Mouse (Mus musculus) midbrain, embryonic 15.5 days (tissue): ENCODE measurements around the gene Slc1a4. TPM values are rescaled to one million over a fixed set of nuclear protein-coding genes. Genes with fewer than 3 reads are reported as not detected.

Experiments
- ATAC-seq: fragments of 200-750 bp; cut with Nextera tagmentation; replicated peaks from 2 replicates; pipeline ENCODE4 v1.8.0; 2017; ENCODE audit warnings: moderate TSS enrichment
- H3K27ac ChIP-seq: fragments of 300-500 bp; sonication (generic); 2 replicates; pipeline ENCODE4 v1.5.1; 2015; ENCODE audit warnings: mild to moderate bottlenecking, inconsistent platforms
- H3K27me3 ChIP-seq: fragments of 300-500 bp; sonication (generic); replicated peaks from 2 replicates; pipeline ENCODE4 v1.6.1; 2015; ENCODE audit warnings: inconsistent platforms
- H3K36me3 ChIP-seq: fragments of 300-500 bp; sonication (generic); replicated peaks from 2 replicates; pipeline ENCODE4 v1.6.1; 2015; ENCODE audit warnings: inconsistent platforms
- H3K4me1 ChIP-seq: fragments of 300-500 bp; sonication (generic); 2 replicates; pipeline ENCODE4 v1.6.1; 2015; ENCODE audit warnings: inconsistent platforms
- H3K4me2 ChIP-seq: fragments of 300-500 bp; sonication (generic); 2 replicates; pipeline ENCODE4 v1.6.1; 2015; ENCODE audit warnings: inconsistent platforms, mild to moderate bottlenecking, moderate library complexity
- H3K4me3 ChIP-seq: fragments of 300-500 bp; sonication (generic); 2 replicates; pipeline ENCODE4 v1.5.1; 2015; ENCODE audit warnings: mild to moderate bottlenecking, inconsistent platforms
- H3K9ac ChIP-seq: fragments of 300-500 bp; sonication (generic); 2 replicates; pipeline ENCODE4 v1.6.1; 2015; ENCODE audit warnings: mild to moderate bottlenecking, inconsistent platforms
- H3K9me3 ChIP-seq: fragments of 300-500 bp; sonication (generic); 2 replicates; pipeline ENCODE4 v1.6.1; 2016; ENCODE audit warnings: inconsistent platforms
- WGBS: fragments of 180-500 bp; shearing (Covaris S2); methylation state at CpG from one replicate; pipeline ENCODE4 v1.1.7; 2015; ENCODE audit warnings: mixed read lengths; 5-methylcytosine and 5-hydroxymethylcytosine counted together
- polyA plus RNA-seq: library from polyadenylated mRNA; unstranded; fragments of >200 nt; fragmentation: Nextera tagmentation; extraction: Ambion mirVana; gene quantifications from 2 replicates; pipeline ENCODE4 v1.2.1, GENCODE M21; 2015

Gene Slc1a4
- polyA plus RNA-seq, 1 experiment from 2014 or later = 60.0 TPM

DNA sequence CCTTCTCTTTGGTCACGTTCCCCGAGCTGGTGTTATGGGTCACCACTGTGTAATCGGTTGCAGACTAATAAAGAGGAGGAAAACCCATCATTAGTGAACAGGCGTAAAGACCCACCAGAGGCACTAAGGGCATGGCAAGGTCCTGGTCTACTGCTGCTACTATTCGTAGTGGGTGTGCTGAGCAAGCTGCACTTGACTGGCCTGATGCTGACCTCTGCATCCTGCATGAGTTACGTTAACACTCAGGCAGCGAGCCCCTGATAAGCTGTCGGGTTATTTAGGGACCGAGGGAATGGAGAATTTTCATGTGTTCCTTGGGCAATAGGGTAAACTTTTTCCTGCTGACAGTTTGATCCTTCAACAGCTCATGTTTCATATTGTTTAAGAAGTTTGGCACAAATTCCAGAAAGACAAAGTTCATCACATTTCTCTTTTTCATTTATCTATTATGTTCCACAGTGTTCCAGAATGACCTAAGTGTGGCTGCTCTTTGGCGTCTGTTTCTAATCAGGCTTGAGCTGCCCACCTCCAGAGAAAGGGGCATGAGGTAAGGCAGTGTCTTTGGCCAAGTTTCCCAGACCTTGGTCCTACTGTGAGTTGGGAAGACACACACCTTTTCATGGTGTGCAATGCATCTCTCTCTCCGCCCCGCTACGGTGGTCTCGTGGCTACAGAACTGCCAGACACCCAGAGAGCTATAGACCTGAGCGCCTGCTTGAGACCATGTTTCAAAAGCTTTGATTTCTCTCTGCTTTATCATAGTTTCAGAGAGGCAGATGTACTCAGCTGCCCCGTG is 13.7 kb downstream of the Slc1a4 start:
- no peak overlapping the region for H3K4me3 ChIP-seq
- H3K9ac ChIP-seq = no peak overlapping the region
- no peaks in the 10 kb centered on the region for H3K9me3 ChIP-seq
- H3K36me3 ChIP-seq = no peaks in the 10 kb centered on the region; the same call in 1 of the 2 replicates
- H3K4me1 ChIP-seq = 0 out of 2 replicates have a peak, but pooled peaks cover 4% of the 10 kb centered on the region
- no peak for ATAC-seq
- 90% methylated on average over 16 of the region's 16 CpGs for WGBS
- H3K27ac ChIP-seq = no peak overlapping the region
- no peaks in the 10 kb centered on the region for H3K27me3 ChIP-seq
- H3K4me2 ChIP-seq = no peak overlapping the region

DNA sequence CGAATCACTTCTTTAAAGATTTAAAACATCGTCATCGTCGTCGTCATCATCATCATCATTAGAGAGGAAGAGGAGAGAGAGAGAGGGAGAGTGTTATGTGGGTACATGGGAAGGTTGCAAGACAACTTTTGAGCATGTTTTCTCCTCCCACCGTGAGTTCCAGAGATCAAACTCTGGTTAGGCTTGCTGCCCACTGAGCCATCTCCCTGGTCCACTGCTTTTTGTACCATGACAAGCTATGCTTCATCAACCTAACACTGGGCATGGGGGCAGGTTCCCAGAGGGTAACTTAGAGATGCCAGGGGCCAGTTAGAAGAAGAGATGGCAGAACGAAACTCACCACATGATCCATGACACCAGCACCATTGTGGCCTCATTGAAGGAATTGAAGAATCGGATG is 18.9 kb downstream of the Slc1a4 start:
- Histone ChIP-seq H3K9ac (no peak overlapping the region), H3K4me2 (no peak overlapping the region), H3K27me3 (no peaks in the 10 kb centered on the region), H3K36me3 (peaks cover 13% of the 10 kb centered on the region), H3K4me1 (no peaks in the 10 kb centered on the region), H3K27ac (no peak overlapping the region), H3K4me3 (no peak overlapping the region), H3K9me3 (no peaks in the 10 kb centered on the region)
- no peak for ATAC-seq
- 91% methylated on average over 8 of the region's 8 CpGs for WGBS

DNA sequence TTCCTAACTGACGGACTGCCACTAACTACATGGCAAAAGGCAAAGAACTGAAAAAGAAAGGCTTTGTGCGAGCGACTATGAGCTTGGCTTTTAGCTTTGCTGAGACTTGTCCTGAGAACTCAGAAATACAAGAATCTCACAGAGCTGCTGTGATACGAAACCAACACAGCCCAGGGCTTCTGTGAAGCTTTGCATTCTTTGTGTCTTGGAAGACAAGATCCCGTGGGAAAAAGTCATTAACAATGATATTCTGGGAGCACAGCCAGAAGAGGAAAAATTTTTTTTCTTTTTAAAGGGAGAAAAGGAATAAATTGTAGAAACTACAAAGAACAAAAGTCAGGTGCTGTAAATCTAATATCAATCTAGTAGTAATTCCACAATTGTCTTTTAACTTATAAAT is 23.5 kb downstream of the Slc1a4 start:
- H3K9me3 ChIP-seq = no peaks in the 10 kb centered on the region
- H3K9ac ChIP-seq = no peak overlapping the region
- H3K4me2 ChIP-seq = no peak overlapping the region
- H3K27me3 ChIP-seq = no peaks in the 10 kb centered on the region
- no peaks in the 10 kb centered on the region for H3K4me1 ChIP-seq
- H3K27ac ChIP-seq = no peak overlapping the region
- H3K4me3 ChIP-seq = no peak overlapping the region
- ATAC-seq = no peak
- peaks cover 27% of the 10 kb centered on the region for H3K36me3 ChIP-seq
- WGBS = 56% methylated on average over 5 of the region's 5 CpGs

DNA sequence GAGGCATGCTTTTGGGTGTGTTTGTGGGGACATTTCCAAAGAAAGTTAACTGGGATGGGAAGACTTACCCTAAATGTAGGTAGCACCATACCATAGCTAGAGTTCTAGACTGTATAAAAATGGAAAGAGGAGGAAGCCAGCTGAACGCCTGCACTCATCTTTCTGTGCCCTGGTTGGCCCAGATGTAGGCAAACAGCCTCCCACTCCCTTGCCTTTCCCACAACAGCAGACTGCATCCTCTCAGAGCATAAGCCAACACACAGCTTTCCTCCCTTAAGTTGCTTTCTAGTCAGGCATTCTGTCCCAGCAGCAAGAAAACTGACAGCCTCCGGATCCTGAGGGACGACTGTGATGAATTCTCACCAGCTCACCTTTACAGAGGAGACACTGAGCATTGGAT is 25.1 kb downstream of the Slc1a4 start:
- H3K4me3 ChIP-seq = no peak overlapping the region
- H3K4me1 ChIP-seq = no peaks in the 10 kb centered on the region
- ATAC-seq = no peak
- 92% methylated on average over 3 of the region's 3 CpGs for WGBS
- peaks cover 20% of the 10 kb centered on the region for H3K36me3 ChIP-seq
- no peak overlapping the region for H3K27ac ChIP-seq
- H3K27me3 ChIP-seq = no peaks in the 10 kb centered on the region
- H3K9ac ChIP-seq = no peak overlapping the region
- H3K4me2 ChIP-seq = no peak overlapping the region
- no peaks in the 10 kb centered on the region for H3K9me3 ChIP-seq

DNA sequence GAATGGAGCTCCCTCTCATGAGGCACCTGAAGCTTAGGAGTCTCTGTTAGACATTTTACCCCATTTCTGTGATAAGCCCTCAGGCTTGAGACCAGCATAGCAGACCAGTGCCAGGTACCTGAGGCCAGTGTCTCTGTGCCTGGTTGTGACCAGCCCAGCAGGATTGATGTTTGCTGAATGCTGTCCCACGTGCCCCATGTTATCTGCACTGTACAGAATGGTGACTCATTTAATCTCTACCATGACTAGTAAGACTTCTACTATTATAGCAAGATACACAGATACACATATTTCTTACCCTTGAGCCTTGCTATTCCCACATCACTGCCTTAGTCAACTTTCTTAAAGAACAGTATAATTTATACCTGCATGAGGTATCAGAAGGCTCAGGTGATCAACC is 26.9 kb downstream of the Slc1a4 start:
- H3K36me3 ChIP-seq = peaks cover 17% of the 10 kb centered on the region
- no peak overlapping the region for H3K4me2 ChIP-seq
- 74% methylated on average over 1 of the region's 1 CpGs for WGBS
- no peaks in the 10 kb centered on the region for H3K9me3 ChIP-seq
- H3K9ac ChIP-seq = no peak overlapping the region
- no peaks in the 10 kb centered on the region for H3K27me3 ChIP-seq
- H3K27ac ChIP-seq = no peak overlapping the region
- no peaks in the 10 kb centered on the region for H3K4me1 ChIP-seq
- no peak overlapping the region for H3K4me3 ChIP-seq
- ATAC-seq = no peak

DNA sequence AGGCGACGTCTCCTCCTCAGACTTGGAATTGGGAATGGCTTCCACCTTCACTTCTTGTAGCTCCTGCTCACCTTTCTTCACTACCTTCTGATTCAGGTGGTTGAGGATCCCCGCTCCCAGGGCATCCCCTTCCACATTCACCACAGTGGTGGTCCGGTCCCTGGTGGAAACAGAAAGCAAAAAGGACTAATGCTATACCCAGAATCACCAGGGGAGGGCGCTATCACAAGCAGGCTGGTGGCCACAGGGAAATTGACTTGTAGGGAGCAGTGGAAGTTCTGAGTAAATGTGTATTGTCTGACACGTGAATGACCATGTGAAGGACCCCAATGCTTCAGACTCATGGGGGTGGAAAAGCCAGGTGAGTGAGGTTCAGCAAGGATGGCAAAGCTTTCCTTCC is 28.2 kb downstream of the Slc1a4 start:
- peaks cover 17% of the 10 kb centered on the region for H3K36me3 ChIP-seq
- no peak overlapping the region for H3K9ac ChIP-seq
- no peak overlapping the region for H3K4me3 ChIP-seq
- 73% methylated on average over 6 of the region's 6 CpGs for WGBS
- H3K27ac ChIP-seq = no peak overlapping the region
- H3K4me2 ChIP-seq = no peak overlapping the region
- H3K27me3 ChIP-seq = no peaks in the 10 kb centered on the region
- ATAC-seq = no peak
- H3K4me1 ChIP-seq = no peaks in the 10 kb centered on the region
- no peaks in the 10 kb centered on the region for H3K9me3 ChIP-seq

DNA sequence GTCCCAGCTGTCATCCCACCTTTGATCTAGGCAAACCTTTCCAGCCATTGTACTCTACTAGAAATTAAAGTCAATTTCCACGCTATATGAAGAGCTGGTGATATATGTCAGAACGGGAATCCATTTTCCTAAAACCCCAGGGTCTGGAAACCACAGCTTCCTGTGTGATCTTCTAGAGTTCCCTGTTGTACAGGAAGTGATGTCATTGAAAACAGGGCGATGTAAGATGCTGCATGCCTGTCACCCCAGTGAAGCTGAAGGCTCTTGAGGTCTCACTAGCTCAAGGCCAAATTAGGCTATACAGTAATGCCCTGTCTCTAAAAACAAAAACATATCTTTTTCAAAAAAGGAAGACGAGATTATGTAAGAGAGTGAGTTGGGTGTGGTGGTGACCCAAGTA is 31.2 kb downstream of the Slc1a4 start:
- ATAC-seq = no peak
- 87% methylated on average over 4 of the region's 4 CpGs for WGBS
- Histone ChIP-seq H3K27ac (no peak overlapping the region), H3K36me3 (peaks cover 3% of the 10 kb centered on the region; the same call in 1 of the 2 replicates), H3K4me2 (no peak overlapping the region), H3K4me1 (no peaks in the 10 kb centered on the region), H3K9ac (no peak overlapping the region), H3K4me3 (no peak overlapping the region), H3K27me3 (no peaks in the 10 kb centered on the region), H3K9me3 (no peaks in the 10 kb centered on the region)

DNA sequence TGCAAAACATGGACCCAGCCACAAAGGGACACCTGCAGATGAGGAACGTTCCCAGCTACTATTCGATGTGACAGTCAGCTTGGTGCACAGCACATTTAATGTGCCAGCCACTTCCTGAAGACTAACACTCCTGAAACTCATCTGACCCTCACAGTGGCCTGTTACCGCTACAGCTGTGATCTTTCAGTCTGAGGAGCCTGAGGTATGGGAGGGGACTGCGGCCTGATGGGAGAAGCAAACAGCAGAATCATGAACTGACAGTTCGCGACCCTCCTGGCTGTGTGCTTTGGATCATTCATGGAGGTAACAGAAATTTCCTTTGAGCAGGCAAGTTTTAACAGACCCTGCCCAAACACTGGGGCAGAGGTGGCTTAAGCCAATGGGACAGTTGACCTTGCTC is 31.7 kb downstream of the Slc1a4 start:
- 91% methylated on average over 6 of the region's 6 CpGs for WGBS
- no peak for ATAC-seq
- Histone ChIP-seq H3K36me3 (peaks cover 3% of the 10 kb centered on the region; the same call in 1 of the 2 replicates), H3K9ac (no peak overlapping the region), H3K27me3 (no peaks in the 10 kb centered on the region), H3K27ac (no peak overlapping the region), H3K4me3 (no peak overlapping the region), H3K4me1 (no peaks in the 10 kb centered on the region), H3K9me3 (no peaks in the 10 kb centered on the region), H3K4me2 (no peak overlapping the region)

DNA sequence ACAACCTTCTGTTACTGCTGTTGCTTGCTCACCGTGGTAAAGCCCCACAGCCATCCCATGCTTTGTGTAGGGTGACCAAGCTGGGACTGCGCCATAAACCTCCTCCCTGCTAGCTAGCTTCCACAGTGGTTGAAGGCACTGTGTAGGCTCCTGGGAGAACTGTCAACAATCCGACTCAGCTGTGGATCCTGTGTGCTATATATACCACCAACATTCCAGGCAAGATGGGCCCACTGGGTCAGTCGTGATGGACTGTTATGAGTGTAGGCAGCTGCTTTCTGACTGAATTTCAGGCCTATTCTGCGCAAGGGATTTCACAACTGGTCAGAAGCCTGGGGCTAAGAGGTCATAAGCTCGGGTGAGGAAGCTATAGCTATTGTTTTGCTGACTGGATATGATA is 32.6 kb downstream of the Slc1a4 start:
- H3K27ac ChIP-seq = no peak overlapping the region
- no peak overlapping the region for H3K9ac ChIP-seq
- no peaks in the 10 kb centered on the region for H3K4me1 ChIP-seq
- 0 out of 2 replicates have a peak, but pooled peaks cover 3% of the 10 kb centered on the region for H3K36me3 ChIP-seq
- 0 out of 2 replicates have a peak, but pooled peaks have one; percentile 24 for ATAC-seq
- H3K9me3 ChIP-seq = no peaks in the 10 kb centered on the region
- no peaks in the 10 kb centered on the region for H3K27me3 ChIP-seq
- WGBS = 84% methylated on average over 6 of the region's 6 CpGs
- no peak overlapping the region for H3K4me3 ChIP-seq
- H3K4me2 ChIP-seq = no peak overlapping the region

DNA sequence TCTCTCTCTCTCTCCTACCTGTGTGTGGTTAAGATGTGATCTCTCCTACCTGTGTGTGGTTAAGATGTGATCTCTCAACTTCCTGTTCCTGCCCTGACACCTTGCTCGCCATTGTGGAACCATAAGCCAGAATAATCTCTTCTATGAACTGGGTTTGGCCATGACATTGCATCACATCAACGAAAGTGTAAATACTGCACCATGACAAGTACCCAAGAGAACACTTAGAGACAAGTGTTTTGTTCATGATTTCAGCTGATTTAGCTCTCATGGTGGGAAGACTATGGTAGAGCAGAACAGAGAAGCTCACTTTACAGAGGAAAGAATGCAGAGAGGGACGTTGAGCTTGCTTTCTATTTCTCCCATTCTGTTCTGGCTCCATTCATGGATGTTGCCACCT is 48.0 kb downstream of the Slc1a4 start:
- Histone ChIP-seq H3K27me3 (no peaks in the 10 kb centered on the region), H3K27ac (no peak overlapping the region), H3K9ac (no peak overlapping the region), H3K4me1 (no peaks in the 10 kb centered on the region), H3K4me2 (no peak overlapping the region), H3K9me3 (no peaks in the 10 kb centered on the region), H3K4me3 (no peak overlapping the region), H3K36me3 (no peaks in the 10 kb centered on the region)
- 80% methylated on average over 3 of the region's 3 CpGs for WGBS
- no peak for ATAC-seq

DNA sequence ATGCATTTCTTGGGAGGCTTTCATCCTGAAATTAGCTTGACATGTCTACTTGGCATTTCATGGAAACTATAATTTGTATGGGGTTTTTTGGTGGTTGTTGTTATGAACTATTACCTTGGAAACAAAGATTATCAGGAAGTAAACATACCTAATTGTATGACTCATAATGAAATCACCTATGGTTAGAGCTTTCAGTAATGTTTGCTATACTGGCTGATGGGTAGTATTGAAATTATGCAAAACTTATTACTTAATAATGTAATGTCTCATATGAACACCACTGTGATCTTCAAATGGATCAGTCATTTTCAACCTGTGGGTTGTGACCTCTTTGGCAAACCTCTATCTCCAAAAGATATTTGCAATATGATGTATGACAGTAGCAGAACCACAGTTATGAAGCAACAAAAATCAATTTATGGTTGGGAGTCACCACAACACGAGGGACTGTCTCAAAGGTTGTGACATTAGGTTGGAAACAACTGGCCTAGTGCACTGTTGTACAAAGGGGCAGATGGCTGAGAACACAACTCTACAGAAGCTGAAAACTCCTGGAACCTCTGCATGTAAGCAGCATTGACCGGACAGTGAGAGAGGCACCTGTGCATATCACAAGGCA is 49.8 kb downstream of the Slc1a4 start:
- WGBS = 89% methylated on average over 2 of the region's 2 CpGs

DNA sequence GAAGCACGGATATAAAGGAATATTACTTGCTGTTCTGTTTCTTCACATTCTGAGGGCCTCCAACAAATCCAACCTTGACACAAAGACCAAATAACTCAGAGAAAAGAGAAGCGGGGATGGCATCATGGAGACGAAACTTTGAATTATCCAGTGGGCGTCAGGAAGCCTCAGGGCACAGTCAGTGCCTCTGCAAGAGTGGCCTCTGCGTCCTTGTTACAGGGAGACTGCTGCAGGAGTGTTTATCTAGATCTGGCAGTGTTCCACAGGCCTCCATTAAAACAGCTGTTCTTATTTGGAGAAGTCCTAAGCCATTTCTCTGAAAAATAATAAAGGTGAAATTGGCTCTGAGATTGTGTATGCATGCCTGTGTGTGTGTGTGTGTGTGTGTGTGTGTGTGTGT is 51.5 kb downstream of the Slc1a4 start:
- no peak overlapping the region for H3K4me3 ChIP-seq
- H3K27me3 ChIP-seq = no peaks in the 10 kb centered on the region
- H3K9ac ChIP-seq = no peak overlapping the region
- no peaks in the 10 kb centered on the region for H3K9me3 ChIP-seq
- H3K27ac ChIP-seq = no peak overlapping the region
- no peaks in the 10 kb centered on the region for H3K4me1 ChIP-seq
- ATAC-seq = no peak
- H3K36me3 ChIP-seq = no peaks in the 10 kb centered on the region
- no peak overlapping the region for H3K4me2 ChIP-seq
- 87% methylated on average over 5 of the region's 5 CpGs for WGBS

More for the DNA sequence above, 49.8 kb downstream of the Slc1a4 start:
- H3K4me2 ChIP-seq = no peak overlapping the region
- no peak overlapping the region for H3K9ac ChIP-seq
- H3K27me3 ChIP-seq = no peaks in the 10 kb centered on the region
- no peaks in the 10 kb centered on the region for H3K36me3 ChIP-seq
- no peak overlapping the region for H3K4me3 ChIP-seq
- H3K4me1 ChIP-seq = no peaks in the 10 kb centered on the region
- no peaks in the 10 kb centered on the region for H3K9me3 ChIP-seq
- ATAC-seq = no peak
- no peak overlapping the region for H3K27ac ChIP-seq

DNA sequence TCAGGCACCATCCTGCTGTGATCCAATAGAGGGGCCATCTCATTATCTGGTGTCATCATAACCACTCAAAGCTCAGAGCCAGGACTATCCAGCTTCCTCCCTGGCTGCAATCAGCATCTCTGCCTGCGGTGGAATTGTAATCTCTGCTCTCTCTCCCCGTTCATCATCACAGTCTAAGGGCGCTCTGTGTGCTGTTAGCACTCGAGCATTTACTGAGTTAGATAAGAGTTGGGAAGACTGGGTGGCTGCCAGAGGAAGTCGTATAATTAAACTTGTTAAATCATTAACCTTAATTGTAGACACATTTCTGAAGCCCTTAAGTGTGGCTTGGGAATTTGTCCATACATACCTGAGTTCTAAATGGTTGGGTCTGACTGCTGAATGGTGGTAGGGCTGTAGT is 53.8 kb downstream of the Slc1a4 start:
- WGBS = 78% methylated on average over 5 of the region's 5 CpGs
- Histone ChIP-seq H3K9ac (no peak overlapping the region), H3K27ac (no peak overlapping the region), H3K27me3 (no peaks in the 10 kb centered on the region), H3K4me1 (no peaks in the 10 kb centered on the region), H3K4me2 (no peak overlapping the region), H3K9me3 (no peaks in the 10 kb centered on the region), H3K4me3 (no peak overlapping the region), H3K36me3 (no peaks in the 10 kb centered on the region)
- ATAC-seq = no peak
